Mouse (Mus musculus) liver, postnatal 0 days (tissue): ENCODE data around the gene Dclre1c. TPM values are rescaled to one million over a fixed set of nuclear protein-coding genes. Genes with fewer than 3 reads are reported as not detected.
"Not testable (repeated sequence)": the region's sequence is repeated elsewhere in the genome, so short reads cannot be mapped to it uniquely, and the experiment has no call there.

ENCODE experiments used
- ATAC-seq: fragments of 200-750 bp; cut with Nextera tagmentation; 2 replicates; pipeline ENCODE4 v1.8.0; 2017; ENCODE audit warnings: mild to moderate bottlenecking, moderate library complexity
- DNase-seq: peaks from one replicate; pipeline ENCODE4 v3.0.0-alpha.2; 2016
- H3K27ac ChIP-seq: fragments of 300-500 bp; sonication (generic); 2 replicates; pipeline ENCODE4 v1.5.1; 2014; ENCODE audit warnings: antibody characterized with exemption, moderate library complexity, mild to moderate bottlenecking, low read depth
- H3K27me3 ChIP-seq: fragments of 300-500 bp; sonication (generic); 2 replicates; pipeline ENCODE4 v1.6.1; 2014; ENCODE audit warnings: low read length, control low read depth, mixed read lengths; ENCODE audit not compliant: insufficient read depth
- H3K36me3 ChIP-seq: fragments of 300-500 bp; sonication (generic); replicated peaks from 2 replicates; pipeline ENCODE4 v1.6.1; 2014; ENCODE audit warnings: mild to moderate bottlenecking, control low read depth, low read length, moderate library complexity, mixed read lengths; ENCODE audit not compliant: insufficient read depth
- H3K4me1 ChIP-seq: fragments of 300-500 bp; sonication (generic); 2 replicates; pipeline ENCODE4 v1.6.1; 2014; ENCODE audit warnings: antibody characterized with exemption, mild to moderate bottlenecking, control low read depth; ENCODE audit not compliant: insufficient read depth
- H3K4me2 ChIP-seq: fragments of 300-500 bp; sonication (generic); 2 replicates; pipeline ENCODE4 v1.6.1; 2014; ENCODE audit warnings: low read depth, mild to moderate bottlenecking, low read length, moderate library complexity, mixed read lengths
- H3K4me3 ChIP-seq: fragments of 300-500 bp; sonication (generic); 2 replicates; pipeline ENCODE4 v1.5.1; 2014; ENCODE audit warnings: low read depth, low read length
- H3K9ac ChIP-seq: fragments of 300-500 bp; sonication (generic); replicated peaks from 2 replicates; pipeline ENCODE4 v1.6.1; 2014; ENCODE audit warnings: mild to moderate bottlenecking, moderate library complexity
- H3K9me3 ChIP-seq: fragments of 300-500 bp; sonication (generic); 2 replicates; pipeline ENCODE4 v1.6.1; 2016; ENCODE audit warnings: mild to moderate bottlenecking, control low read depth, low read length, mixed read lengths
- CTCF ChIP-seq: sonication (generic); IDR thresholded peaks from 2 replicates; pipeline ENCODE4 v1.5.1; 2016; ENCODE audit warnings: antibody characterized with exemption, low read depth
- EP300 ChIP-seq: IDR thresholded peaks from 2 replicates; pipeline ENCODE4 v1.6.1; 2016; ENCODE audit warnings: antibody characterized with exemption, low read depth, mild to moderate bottlenecking
- WGBS: fragments of 180-500 bp; shearing (Covaris S2); extraction: QIAGEN DNeasy Blood & Tissue Kit; methylation state at CpG from one replicate; pipeline ENCODE4 v1.1.7; 2014; ENCODE audit not compliant: insufficient replicate concordance; 5-methylcytosine and 5-hydroxymethylcytosine counted together
- polyA plus RNA-seq: library from polyadenylated mRNA; unstranded; fragments of >200 nt; fragmentation: Nextera tagmentation; extraction: Ambion mirVana; gene quantifications from 2 replicates; pipeline ENCODE4 v1.2.1, GENCODE M21; 2015

Dclre1c gene
- 3.0 and 3.1 TPM in 2 replicates for polyA plus RNA-seq

GRCm38 (mm10) chr2:3423841-3424578, at the start of gene Dclre1c:
Gene Dclre1c, plus strand, starts transcription at chr2:3424131.
- DNase-seq (peak; percentile 93), ATAC-seq (peak; percentile 96)
- peak within 1 kb of the TSS; percentile 84 for H3K4me2 ChIP-seq
- H3K27ac ChIP-seq = peak within 1 kb of the TSS; percentile 86
- peak within 1 kb of the TSS; percentile 80 for H3K9ac ChIP-seq
- H3K4me3 ChIP-seq = peak within 1 kb of the TSS; percentile 76
- under 1% methylated on average over 29 of the region's 29 CpGs for WGBS
- H3K4me1 ChIP-seq = peaks cover 12% of the 10 kb centered on the region; the same call in 1 of the 2 replicates
- H3K36me3 ChIP-seq = 0 out of 2 replicates have a peak, but pooled peaks cover 8% of the 10 kb centered on the region
- TF ChIP-seq EP300 (no peak), CTCF (0 out of 2 replicates have a peak, but pooled peaks have one; percentile 2)
- H3K9me3 ChIP-seq = no peaks in the 10 kb centered on the region
- H3K27me3 ChIP-seq = no peaks in the 10 kb centered on the region

DNA sequence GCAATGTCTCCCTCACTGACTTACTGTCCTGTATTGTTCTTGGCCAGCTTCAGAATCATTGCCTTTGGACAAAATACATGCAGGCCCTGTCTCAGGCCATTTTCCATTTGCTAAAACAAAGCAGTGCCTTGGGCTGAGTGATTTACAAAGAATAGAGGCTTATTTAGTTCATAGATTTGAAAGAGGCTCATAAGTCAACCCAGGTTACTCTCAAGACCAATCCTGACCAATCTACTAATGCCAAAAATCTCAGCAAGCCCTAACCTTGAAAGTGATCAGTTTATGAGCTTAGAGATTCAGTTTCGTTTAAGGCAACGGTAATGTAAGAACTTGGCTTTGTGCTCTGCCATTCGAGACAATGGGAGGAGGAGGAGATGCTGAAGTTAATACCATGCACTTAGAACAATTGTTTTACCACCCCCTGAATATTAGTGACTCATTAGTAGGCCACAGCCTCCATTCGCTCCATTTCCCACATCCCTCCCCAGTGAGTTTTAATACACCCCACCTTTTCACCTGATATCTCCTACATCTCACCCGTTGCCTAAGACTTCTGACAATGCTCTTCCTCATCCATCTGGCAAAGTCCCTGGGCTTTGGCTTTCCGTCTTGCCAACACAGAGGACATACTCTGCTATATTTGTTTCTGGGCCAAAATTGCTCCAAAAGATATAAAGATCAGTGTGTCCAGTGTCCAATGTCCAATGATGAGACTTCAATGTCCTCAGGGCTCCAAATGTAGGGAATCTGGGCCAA, 36.6 kb upstream of the Dclre1c start:
- H3K4me1 ChIP-seq = no peaks in the 10 kb centered on the region
- H3K4me3 ChIP-seq = no peak overlapping the region
- no peaks in the 10 kb centered on the region for H3K9me3 ChIP-seq
- no peak overlapping the region for H3K9ac ChIP-seq
- no peaks in the 10 kb centered on the region for H3K27me3 ChIP-seq
- TF ChIP-seq CTCF = no peak
- no peak for TF ChIP-seq EP300
- H3K36me3 ChIP-seq = no peaks in the 10 kb centered on the region
- no peak for ATAC-seq
- no peak overlapping the region for H3K27ac ChIP-seq
- H3K4me2 ChIP-seq = no peak overlapping the region
- DNase-seq = no peak
- 74% methylated on average over 6 of the region's 6 CpGs for WGBS

DNA sequence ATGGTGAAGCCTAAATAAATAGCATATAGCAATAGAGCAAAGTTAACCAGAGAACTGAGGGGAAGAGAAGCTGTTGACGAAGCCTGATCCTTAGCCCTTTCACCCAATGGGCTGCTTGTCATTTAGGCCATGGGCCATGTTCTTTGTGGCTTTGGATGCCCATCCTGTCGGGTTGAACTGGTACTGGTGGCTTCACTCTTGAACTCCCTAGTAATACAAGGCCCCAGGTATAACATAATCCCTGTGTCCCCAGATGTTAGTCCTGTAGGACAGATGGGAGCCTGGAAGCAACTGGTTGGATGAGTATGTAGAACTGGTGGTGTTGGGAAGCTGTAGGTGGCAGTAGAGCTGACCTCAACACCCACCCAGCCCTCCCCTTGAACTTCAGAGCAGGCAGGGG, 32.0 kb upstream of the Dclre1c start:
- no peak for TF ChIP-seq CTCF
- TF ChIP-seq EP300 = no peak
- no peak overlapping the region for H3K4me3 ChIP-seq
- H3K27me3 ChIP-seq = no peaks in the 10 kb centered on the region
- H3K4me2 ChIP-seq = no peak overlapping the region
- H3K4me1 ChIP-seq = no peaks in the 10 kb centered on the region
- no peak for ATAC-seq
- H3K9ac ChIP-seq = no peak overlapping the region
- no peaks in the 10 kb centered on the region for H3K9me3 ChIP-seq
- H3K36me3 ChIP-seq = no peaks in the 10 kb centered on the region
- 68% methylated on average over 2 of the region's 2 CpGs for WGBS
- DNase-seq = no peak
- no peak overlapping the region for H3K27ac ChIP-seq

- H3K27me3 ChIP-seq, H3K27ac ChIP-seq, H3K4me1 ChIP-seq, H3K36me3 ChIP-seq, H3K4me2 ChIP-seq, H3K9me3 ChIP-seq, DNase-seq, ATAC-seq, H3K4me3 ChIP-seq, H3K9ac ChIP-seq: not testable (repeated sequence)
- 63% methylated on average over 10 of the region's 10 CpGs for WGBS
These were observed 26.8 kb upstream of the Dclre1c start, which contains the start of gene Olah for GRCm38 (mm10) chr2:3397110-3397509. Gene Olah, minus strand, starts transcription at chr2:3397210.

DNA sequence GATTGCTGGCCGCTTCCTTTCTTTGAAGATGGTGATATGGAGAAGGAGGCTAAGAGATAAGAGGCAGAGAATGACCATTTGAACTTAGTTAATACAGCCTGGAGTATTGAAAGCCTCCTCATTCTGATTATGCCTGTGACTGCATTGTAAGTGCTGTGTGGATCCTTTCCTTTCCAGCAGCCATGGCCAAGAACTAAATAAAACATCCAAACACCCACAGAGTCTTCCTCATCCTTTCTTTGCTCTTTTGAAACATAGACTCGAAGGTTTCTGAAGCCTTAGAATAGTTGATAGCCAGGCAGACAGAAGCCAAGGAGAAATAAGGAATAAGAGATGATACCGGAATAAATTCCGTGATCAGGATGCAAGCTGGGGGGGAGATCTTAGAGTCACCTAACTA, 17.9 kb upstream of the Dclre1c start:
- DNase-seq (no peak), ATAC-seq (no peak)
- no peaks in the 10 kb centered on the region for H3K9me3 ChIP-seq
- 73% methylated on average over 4 of the region's 4 CpGs for WGBS
- no peak for TF ChIP-seq EP300
- TF ChIP-seq CTCF = no peak
- H3K4me1 ChIP-seq = peaks cover 2% of the 10 kb centered on the region; the same call in 1 of the 2 replicates
- H3K36me3 ChIP-seq = no peaks in the 10 kb centered on the region
- H3K27me3 ChIP-seq = no peaks in the 10 kb centered on the region
- H3K9ac ChIP-seq = no peak overlapping the region
- H3K27ac ChIP-seq = no peak overlapping the region
- H3K4me2 ChIP-seq = no peak overlapping the region
- H3K4me3 ChIP-seq = no peak overlapping the region

- Histone ChIP-seq H3K4me1 (peaks cover 2% of the 10 kb centered on the region; the same call in 1 of the 2 replicates), H3K27ac (no peak overlapping the region), H3K36me3 (no peaks in the 10 kb centered on the region), H3K9me3 (no peaks in the 10 kb centered on the region), H3K4me2 (no peak overlapping the region), H3K4me3 (no peak overlapping the region), H3K27me3 (no peaks in the 10 kb centered on the region), H3K9ac (no peak overlapping the region)
- no peak for ATAC-seq
- no peak for DNase-seq
- WGBS = 46% methylated on average over 7 of the region's 7 CpGs
- no peak for TF ChIP-seq EP300
- no peak for TF ChIP-seq CTCF
These were observed 16.2 kb upstream of the Dclre1c start for GRCm38 (mm10) chr2:3407756-3408155.
